Mouse (Mus musculus): ENCODE measurements around the gene Hbb-bh1. TPM values are rescaled to one million over a fixed set of nuclear protein-coding genes. Genes with fewer than 3 reads are reported as not detected.

Gene Hbb-bh1
- polyA plus RNA-seq, 1 experiment from 2014 or later: not detected

- H3K27ac ChIP-seq: no peak overlapping the region
- 17% methylated on average over 4 of the region's 4 CpGs for WGBS (ENCODE audit: missing documents)
- H3K4me3 ChIP-seq (ENCODE audit: inconsistent target): no peak overlapping the region
- no peaks in the 10 kb centered on the region for H3K79me2 ChIP-seq (ENCODE audit: inconsistent target)
- no peaks in the 10 kb centered on the region for H3K36me3 ChIP-seq (ENCODE audit: inconsistent target)
Measured at GRCm38 (mm10) chr7:103792669-103793388, 50.1 kb downstream of the Hbb-bh1 start.

GRCm38 (mm10) chr7:103791721-103792120, 51.2 kb downstream of the Hbb-bh1 start, which contains the start of gene Olfr67:
Gene Olfr67 (minus strand): TSS chr7:103791821.
- no peaks in the 10 kb centered on the region for H3K79me2 ChIP-seq (ENCODE audit: inconsistent target)
- WGBS (ENCODE audit: missing documents): 88% methylated on average over 1 of the region's 3 CpGs
- no peak within 1 kb of the TSS for H3K27ac ChIP-seq
- no peaks in the 10 kb centered on the region for H3K36me3 ChIP-seq (ENCODE audit: inconsistent target)
- no peak within 1 kb of the TSS for H3K4me3 ChIP-seq (ENCODE audit: inconsistent target)

Other genes starting within 250 kb of the Hbb-bh1 start
- gene Olfr619, start 242.6 kb downstream of the Hbb-bh1 start, polyA plus RNA-seq (2018): not detected in 3 replicates
- gene Olfr620, start 230.6 kb downstream of the Hbb-bh1 start, polyA plus RNA-seq (2018): not detected in 3 replicates
- not detected in 3 replicates for gene Olfr622, start 200.5 kb downstream of the Hbb-bh1 start, polyA plus RNA-seq (2018)
- not detected in 3 replicates for gene Olfr623, start 179.5 kb downstream of the Hbb-bh1 start, polyA plus RNA-seq (2018)
- 0.09 to 0.15 TPM (median 0.09 TPM) in 3 replicates for gene Olfr624, start 172.0 kb downstream of the Hbb-bh1 start, polyA plus RNA-seq (2018)
- not detected in 3 replicates for gene Olfr625-ps1, start 160.4 kb downstream of the Hbb-bh1 start, polyA plus RNA-seq (2018)
- not detected in 3 replicates for gene Olfr243, start 128.5 kb downstream of the Hbb-bh1 start, polyA plus RNA-seq (2018)
- not detected in 3 replicates for gene Olfr628, start 112.8 kb downstream of the Hbb-bh1 start, polyA plus RNA-seq (2018)
- not detected in 3 replicates for gene Olfr629, start 98.2 kb downstream of the Hbb-bh1 start, polyA plus RNA-seq (2018)
- gene Olfr630, start 85.8 kb downstream of the Hbb-bh1 start, polyA plus RNA-seq (2018): not detected in 3 replicates
- not detected in 3 replicates for gene Olfr69, start 71.6 kb downstream of the Hbb-bh1 start, polyA plus RNA-seq (2018)
- gene Olfr68, start 63.5 kb downstream of the Hbb-bh1 start, polyA plus RNA-seq (2018): not detected in 3 replicates
- not detected in 3 replicates for gene Olfr67, start 51.3 kb downstream of the Hbb-bh1 start, polyA plus RNA-seq (2018)
- gene Hbb-bt, start 29.2 kb downstream of the Hbb-bh1 start, polyA plus RNA-seq (2018): not detected in 3 replicates
- gene Hbb-bs, start 15.1 kb downstream of the Hbb-bh1 start, polyA plus RNA-seq (2018): not detected in 3 replicates
- not detected in 3 replicates for gene Hbb-bh2, start 2.6 kb downstream of the Hbb-bh1 start, polyA plus RNA-seq (2018)
- gene Hbb-y, start 10.1 kb upstream of the Hbb-bh1 start, polyA plus RNA-seq (2018): not detected in 3 replicates
- not detected in 3 replicates for gene Olfr66, start 43.1 kb upstream of the Hbb-bh1 start, polyA plus RNA-seq (2018)
- not detected in 3 replicates for gene Olfr64, start 51.3 kb upstream of the Hbb-bh1 start, polyA plus RNA-seq (2018)
- not detected in 3 replicates for gene Olfr65, start 60.3 kb upstream of the Hbb-bh1 start, polyA plus RNA-seq (2018)
- not detected in 3 replicates for gene Olfr631, start 85.7 kb upstream of the Hbb-bh1 start, polyA plus RNA-seq (2018)
- not detected in 3 replicates for gene Olfr632, start 91.2 kb upstream of the Hbb-bh1 start, polyA plus RNA-seq (2018)
- gene Olfr633, start 101.3 kb upstream of the Hbb-bh1 start, polyA plus RNA-seq (2018): not detected in 3 replicates
- gene Olfr635, start 128.0 kb upstream of the Hbb-bh1 start, polyA plus RNA-seq (2018): not detected in 3 replicates
- gene Olfr638, start 155.6 kb upstream of the Hbb-bh1 start, polyA plus RNA-seq (2018): not detected in 3 replicates
- gene Olfr639, start 174.1 kb upstream of the Hbb-bh1 start, polyA plus RNA-seq (2018): not detected in 3 replicates
- not detected in 3 replicates for gene Olfr640, start 182.4 kb upstream of the Hbb-bh1 start, polyA plus RNA-seq (2018)
- gene Olfr641, start 192.3 kb upstream of the Hbb-bh1 start, polyA plus RNA-seq (2018): not detected in 3 replicates
- not detected in 3 replicates for gene Olfr642, start 209.5 kb upstream of the Hbb-bh1 start, polyA plus RNA-seq (2018)
- not detected in 3 replicates for gene 4930516K23Rik, start 218.3 kb upstream of the Hbb-bh1 start, polyA plus RNA-seq (2018)
- not detected in 3 replicates for gene Olfr644, start 228.7 kb upstream of the Hbb-bh1 start, polyA plus RNA-seq (2018)
- not detected in 3 replicates for gene Olfr645, start 242.3 kb upstream of the Hbb-bh1 start, polyA plus RNA-seq (2018)